Comparison of ENCODE assay signal across 16 mouse cellular contexts in genomic region chr14:75941500-75941899, GRCm38 (mm10). TPM values are rescaled to one million over a fixed set of nuclear protein-coding genes. Genes with fewer than 3 reads are reported as not detected.
DNase-seq lines count a peak whose midpoint lies in the region.
"Had no signal": no experiment of that assay in that cellular context is flagged by ENCODE, and none has a peak within 500 bp of the region (broad histone marks: within the 10 kb centered on the region; RNA-seq: fewer than 3 reads in every experiment).

No protein-coding gene starts in this region.

- intact Hi-C loops in left cerebral cortex, postnatal 36 days (cut with DNase I): no loop called here

- DNase-seq in frontal cortex, adult 2 months (ENCODE audit: extremely low spot score in 1 of 2, low spot score in 1 of 2): peak; percentile 11 to 31
- no peak for DNase-seq in frontal cortex, postnatal 14 days (ENCODE audit: low spot score in 2 of 2)
- peak; percentile 27 for DNase-seq in left cerebral cortex, adult 11 months (ENCODE audit: low spot score)
- no peak for DNase-seq in left cerebral cortex, postnatal 36 days (ENCODE audit: low spot score in 2 of 2)
- DNase-seq in brain, adult 2 months (ENCODE audit: low read depth, low spot score): peak; percentile 45
- DNase-seq in layer of hippocampus, postnatal 36 days: no peak
- DNase-seq: adrenal gland, adult 2 months; adrenal gland, postnatal 10 days; adrenal gland, postnatal 25 days; cerebellum, adult 11-12 months; cerebellum, adult 2 months; cerebellum, adult 9-10 months; cerebellum, postnatal 10 days; cerebellum, postnatal 25 days had no signal

RNA-seq across cellular contexts. Expression of gene Kctd4, which starts 13.3 kb away (rescaled TPM):
- 10.0 and 11.8 TPM in 2 replicates for polyA plus RNA-seq in frontal cortex, adult 2 months (2012; rRNA removed)
- 10 to 100 TPM; 12.5 to 15.5 TPM for total RNA-seq in left cerebral cortex, postnatal 36 days (2021)
- 10 to 100 TPM; 61.2 to 64.4 TPM for total RNA-seq in layer of hippocampus, postnatal 36 days (2021)
- total RNA-seq: adrenal gland, adult 2 months; adrenal gland, postnatal 10 days; adrenal gland, postnatal 25 days; adrenal gland, postnatal 4 days had no signal
- polyA plus RNA-seq: adrenal gland, adult 2 months; C2C12 had no signal

Comparison
In these comparisons a context has a peak if more than half of its experiments do, and no peak if none do; other contexts are left out.
1. DNase-seq: peak in frontal cortex, adult 2 months (2 of 2), left cerebral cortex, adult 11 months (single experiment) and brain, adult 2 months (single experiment); none in frontal cortex, postnatal 14 days (0 of 2), left cerebral cortex, postnatal 36 days (0 of 2) and layer of hippocampus, postnatal 36 days (0 of 2).